Mouse (Mus musculus): ENCODE results near the gene Arrdc2.
"Not testable (repeated sequence)": the region's sequence is repeated elsewhere in the genome, so short reads cannot be mapped to it uniquely, and the experiment has no call there.

DNA sequence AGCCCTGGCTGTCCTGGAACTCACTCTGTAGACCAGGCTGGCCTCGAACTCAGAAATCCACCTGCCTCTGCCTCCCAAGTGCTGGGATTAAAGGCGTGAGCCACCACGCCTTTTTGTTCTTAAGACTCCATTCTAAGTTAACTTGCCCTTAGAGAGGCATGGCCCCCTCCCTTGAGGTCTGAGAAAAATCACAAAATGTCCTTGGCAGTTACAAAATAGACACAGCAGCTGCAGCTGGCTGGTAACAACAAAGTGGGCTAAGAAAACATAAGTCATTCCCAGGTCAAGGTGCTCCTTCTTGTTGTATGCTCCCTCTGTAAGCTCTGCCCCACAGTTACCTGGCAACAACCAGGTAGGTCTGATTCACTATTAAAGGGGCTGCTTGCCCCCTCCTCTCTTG, 16.9 kb downstream of the Arrdc2 start:
- not testable (repeated sequence) for TF ChIP-seq CTCF, EP300 (IDR thresholded peaks at IDR 0.05; ENCODE audit: low read depth)
